Mouse (Mus musculus): ENCODE data around the gene 1600014C23Rik.

Gene 1600014C23Rik

DNA sequence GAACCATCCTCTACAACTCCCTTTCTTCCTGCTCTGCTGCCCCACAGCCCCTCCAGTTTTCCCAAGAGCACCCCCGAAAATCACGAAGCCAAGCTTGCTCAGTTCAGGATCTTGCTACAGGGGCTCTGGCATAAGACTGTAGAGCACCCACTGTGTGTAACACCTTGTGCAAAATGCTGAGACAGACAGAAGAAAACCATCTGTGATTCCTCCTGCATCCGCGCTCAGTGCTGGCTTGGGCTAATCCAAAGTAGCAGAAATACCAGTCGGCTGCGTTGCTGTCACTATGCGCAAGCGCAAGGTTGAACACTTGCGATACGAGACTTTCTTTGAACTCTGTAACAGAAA is 9.1 kb downstream of the 1600014C23Rik start:
- DNase-seq: no peak

DNA sequence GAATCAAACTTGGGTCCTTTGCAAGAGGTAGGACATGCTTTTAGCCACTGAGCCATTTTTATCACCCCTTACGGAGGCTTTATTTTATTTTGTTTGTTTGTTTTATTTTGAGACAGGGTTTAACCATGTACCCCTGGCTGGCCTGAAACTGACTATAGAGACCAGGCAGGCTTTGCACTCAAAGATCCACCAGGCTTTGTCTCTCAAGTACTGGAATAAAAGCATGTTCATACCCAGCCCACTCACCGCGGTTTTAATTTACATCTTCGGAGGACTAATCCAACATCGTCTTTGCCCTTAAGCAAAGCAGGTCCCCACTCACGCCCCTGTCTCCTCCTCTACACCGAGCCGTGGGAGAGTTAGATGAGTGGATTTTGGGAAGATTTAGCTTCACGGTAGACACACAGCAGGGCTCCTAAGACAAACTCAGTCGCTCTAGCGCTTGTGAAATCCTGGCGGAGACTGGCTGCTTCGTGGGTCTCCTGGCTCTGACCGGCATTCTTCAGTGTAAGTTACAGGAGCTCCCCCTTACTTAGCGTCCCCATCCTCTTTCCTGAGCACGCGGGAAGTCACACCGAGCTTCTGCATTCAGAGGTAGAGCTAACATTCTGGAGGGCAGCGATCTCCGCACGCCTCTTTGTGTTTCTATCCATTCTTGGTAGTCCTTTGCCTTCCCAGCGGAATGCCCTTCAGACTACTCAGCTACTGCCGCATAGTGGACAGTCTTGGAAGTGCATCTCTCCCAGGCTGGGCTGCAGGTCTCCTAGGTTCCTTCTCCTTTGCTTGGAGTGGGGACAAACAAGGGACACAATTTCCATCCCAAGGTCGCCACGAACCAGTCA is 9.7 kb downstream of the 1600014C23Rik start:
- peak; percentile 71 to 74 for DNase-seq

DNA sequence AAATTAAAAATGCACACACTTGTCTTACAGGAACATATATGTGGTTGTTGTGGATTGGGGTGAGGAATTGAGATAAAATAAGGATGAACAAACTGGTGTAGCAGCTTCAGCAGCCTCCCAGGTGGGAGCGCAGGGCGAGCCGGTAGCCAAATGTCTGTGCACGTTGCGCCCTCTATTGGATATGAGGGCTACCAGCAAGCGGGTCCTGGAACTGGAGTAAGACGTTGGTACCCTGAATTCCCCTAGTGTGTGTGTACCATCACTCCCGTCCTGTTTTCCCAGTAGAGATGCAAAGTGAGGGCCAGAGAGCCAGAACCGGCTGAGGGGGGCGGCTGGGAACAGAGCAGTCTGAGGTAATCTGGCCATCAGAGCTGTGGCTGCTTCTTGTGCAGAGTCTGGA is 15.3 kb downstream of the 1600014C23Rik start:
- DNase-seq: peak; percentile 75 to 77

DNA sequence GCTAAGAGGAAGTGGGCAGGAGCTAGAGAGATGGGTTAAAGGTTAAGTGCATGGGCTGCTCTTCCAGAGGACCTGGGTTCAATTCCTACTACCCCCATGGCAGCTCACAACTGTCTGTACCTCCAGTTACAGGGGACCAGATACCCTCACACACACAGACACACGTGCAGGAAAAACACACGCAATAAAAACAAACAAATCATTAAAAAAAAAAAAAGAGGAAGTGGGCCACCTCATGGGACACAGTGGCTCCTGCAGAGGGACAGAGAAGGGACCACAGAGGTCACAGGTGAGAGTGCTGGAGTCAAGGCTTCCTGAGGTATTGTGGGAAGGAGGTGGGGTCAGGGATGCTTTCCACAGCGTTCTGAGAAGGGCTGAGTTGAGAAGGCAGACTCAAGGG is 22.1 kb downstream of the 1600014C23Rik start:
- DNase-seq: peak; percentile 24 to 30

DNA sequence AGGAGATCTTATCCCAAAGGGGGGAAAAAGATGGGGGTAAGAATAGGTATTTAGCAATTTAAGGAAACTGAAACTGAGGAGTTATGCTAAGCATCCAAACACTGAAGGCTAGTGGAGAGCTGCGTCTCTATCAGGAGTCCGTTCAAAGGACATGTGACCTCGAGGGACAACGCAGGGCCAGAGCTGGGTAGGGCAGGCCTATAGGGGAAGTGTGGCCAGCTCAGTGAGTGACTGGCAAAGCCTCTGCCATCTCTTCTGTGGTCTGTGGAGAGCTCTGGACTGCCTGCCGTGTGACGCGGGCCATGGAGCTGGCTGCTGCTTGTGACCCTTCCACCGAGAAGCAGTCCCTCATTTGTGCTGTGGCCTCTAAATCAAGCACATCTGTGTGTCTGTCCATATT is 23.2 kb downstream of the 1600014C23Rik start:
- no peak for DNase-seq

DNA sequence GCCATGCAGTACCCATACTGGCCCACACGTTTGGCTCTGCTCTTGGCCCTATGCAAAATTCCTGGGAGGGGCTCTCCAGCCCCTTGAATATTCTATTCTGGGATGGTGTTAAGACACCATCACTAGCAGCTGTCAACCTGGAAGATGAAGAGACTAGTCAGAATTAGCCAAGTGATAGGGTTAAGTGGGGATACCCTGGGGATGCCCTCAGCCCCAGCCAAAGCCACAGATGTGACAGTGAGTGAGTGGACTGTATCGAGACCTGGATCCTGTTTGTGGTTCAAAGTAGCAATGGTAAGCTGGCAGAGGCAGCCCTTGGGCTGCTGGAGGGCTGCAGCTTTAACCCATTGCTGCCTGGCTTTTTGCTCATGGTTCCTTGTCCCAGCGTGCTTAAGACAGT is 23.8 kb downstream of the 1600014C23Rik start:
- no peak for DNase-seq

DNA sequence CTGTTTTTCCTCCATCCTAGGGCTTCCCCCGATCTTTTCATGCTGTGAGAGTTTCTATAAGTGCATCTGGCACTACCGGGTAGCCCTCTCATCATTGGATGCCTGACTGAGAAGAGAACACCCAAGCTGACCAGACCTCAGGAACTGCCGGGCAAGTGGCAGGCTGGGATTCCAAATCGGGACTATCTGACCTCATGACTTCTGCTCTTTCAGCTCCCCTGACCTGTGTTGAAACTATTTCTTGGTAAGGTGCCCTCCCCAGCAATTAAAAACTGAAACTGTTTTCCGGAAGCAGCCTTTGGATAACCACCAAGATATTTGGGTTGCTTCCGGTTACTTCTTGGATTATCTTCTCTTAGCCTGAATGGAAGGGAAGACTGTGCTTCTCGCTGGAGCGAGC is 25.5 kb downstream of the 1600014C23Rik start:
- no peak for DNase-seq

DNA sequence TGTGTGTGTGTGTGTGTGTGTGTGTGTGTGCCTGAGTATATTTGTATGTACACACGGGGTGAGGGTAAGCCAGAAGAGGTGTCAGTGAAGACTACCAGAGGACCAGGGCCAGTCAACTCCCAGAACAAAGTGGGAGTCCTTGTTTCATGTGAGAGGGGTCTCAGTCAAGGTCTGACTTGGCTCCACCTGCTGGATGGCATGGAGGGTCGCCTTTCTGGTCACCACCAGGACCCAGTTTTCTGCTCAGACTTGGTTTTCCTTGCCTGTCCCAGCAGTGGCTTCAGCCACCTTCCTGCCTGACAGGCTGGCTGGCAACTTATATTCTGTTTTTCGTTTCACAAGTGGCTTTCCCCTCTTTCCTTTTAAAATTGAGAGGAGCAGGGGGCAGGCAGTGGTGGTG is 26.3 kb downstream of the 1600014C23Rik start:
- DNase-seq: no peak

DNA sequence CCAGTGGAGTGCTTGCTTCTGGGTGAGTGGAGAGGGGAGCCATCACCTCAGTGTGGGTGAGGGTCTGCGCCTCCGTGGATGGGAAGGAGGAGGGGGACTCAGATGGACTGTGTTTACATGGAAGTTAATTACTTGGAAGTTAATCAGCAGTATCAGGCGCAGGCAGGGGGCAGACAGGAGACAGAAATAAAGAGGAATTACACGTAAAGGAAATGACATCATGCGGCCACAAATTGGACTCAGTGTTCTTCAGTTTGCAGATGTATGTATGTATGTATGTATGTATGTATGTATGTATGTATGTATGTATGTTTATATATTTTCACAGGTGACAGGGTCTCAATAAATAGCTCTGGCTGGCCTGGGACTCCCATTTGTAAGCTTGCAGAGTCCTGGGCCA is 26.8 kb downstream of the 1600014C23Rik start:
- no peak for DNase-seq

DNA sequence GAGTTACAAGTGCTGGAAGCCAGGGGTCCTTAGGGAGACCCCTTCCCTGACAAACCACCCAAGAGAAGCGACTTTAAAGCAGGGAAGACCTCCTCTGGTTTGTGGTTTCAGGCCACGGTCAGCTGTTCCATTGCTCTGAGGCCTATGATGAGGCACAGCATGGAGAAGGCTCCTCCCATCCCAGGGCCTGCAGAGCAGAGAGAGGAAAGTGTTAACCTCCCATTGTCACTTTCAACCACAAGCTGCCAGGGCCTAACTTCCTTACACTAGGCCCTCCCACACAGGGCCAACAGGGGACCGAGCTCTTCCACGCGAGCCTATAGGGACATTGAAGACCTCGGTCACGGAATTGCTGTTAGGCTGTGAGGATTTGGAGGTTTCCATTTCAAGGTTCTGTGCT is 30.5 kb downstream of the 1600014C23Rik start:
- DNase-seq: no peak

DNA sequence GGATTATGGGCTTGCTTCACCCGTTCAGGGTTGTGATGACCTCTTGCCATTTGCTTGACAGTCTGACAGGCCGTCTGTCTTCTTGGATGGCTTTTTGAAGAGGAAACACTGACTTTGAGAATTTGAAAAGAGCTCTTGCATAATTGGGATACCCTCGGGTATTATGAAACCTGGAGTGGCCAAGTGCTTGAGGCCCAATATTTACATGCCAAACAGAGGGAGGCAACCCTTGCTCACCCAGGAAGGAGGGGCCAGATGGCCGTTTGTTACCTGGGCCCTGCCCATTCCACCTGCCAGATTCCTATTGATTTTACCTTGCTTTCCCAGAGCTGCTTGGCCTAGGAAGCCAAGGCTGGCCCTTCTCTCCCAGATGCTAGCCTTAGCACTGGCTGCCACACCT is 31.4 kb downstream of the 1600014C23Rik start:
- no peak for DNase-seq

DNA sequence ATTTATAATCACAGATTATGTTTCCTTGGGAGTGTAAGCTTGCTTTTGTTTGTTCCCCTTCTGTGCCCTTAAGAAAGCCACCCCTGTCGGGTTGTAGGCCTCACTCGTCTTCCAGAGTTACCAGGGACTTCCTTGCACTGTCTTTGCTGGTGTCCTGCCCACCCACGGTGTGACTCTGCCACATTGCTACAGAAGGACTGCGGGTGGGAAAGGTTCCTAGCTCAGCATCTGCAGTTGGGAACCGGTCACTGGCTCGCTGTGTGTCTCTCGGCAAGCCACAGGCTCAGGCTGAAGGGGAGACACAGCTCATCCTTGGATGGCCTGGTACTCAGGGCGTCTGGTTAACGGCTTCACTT is 32.4 kb downstream of the 1600014C23Rik start:
- no peak for DNase-seq

DNA sequence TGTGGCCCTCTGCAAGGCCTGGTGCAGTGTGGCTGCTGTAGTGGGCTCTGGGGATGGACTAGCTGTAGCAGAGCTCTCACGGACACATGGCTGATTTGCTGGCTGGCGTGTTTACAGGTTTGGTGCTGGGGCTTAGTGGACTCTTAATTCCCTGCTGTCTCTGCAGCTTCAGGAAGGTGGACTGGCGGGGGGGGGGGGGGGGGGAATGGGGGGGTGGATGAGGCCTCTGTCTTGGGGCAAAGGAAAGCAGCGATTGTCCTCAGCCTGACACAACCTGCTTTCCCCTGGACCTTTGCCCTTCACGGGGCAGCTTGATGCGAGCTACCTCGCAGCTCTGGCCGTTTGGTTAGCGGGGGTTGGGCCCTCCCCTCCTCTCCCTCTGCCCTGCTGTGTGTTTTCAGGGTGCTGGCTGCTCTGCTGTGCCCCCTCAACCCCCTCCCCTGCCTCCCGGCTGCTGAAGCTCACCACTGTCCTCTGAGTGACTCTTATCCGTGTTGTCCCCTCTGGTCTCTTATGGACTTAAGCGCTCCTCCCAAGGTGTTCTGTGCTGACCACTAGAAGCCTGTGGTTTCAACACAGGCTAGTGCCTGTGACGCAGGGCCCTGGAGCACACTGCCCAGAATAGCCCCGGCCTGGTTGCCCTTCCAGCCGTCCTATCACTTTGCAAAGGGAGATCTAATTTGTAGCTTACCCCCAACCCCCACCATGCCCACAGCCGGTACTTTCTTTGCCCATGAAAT is 33.0 kb downstream of the 1600014C23Rik start:
- DNase-seq: no peak

DNA sequence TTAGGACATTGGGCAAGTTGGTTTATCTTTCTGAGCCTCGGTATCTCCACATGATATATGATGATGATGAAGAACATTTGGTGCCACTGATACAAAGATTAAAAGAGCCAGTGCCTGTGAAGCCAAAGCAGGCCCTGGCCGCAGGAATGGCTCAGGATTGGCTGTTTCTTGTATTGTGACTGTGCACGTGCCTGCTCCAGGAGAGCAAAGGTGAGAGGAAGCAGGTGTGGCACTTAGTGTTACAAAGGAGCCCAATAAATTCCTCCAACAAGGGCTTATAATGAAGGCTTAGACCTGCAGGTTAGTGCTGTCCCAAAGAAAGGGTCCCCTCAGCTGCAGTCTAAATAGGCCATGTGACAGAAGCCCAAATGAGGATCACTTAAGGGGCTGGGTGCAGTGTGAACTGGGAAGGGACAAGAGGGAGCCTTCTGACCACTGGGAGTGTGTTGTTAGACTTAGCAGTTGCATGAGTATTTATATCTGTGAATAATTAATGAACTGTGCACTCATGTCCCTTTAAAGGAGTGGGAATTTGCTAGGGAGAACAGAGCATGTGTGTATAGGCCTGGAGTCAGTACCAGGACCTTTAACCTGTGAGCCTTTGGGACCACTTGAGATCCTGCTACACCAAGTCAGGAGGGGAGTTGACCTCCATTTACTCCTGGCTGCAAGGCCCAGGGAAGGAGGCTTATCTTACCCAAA is 34.5 kb downstream of the 1600014C23Rik start:
- no peak for DNase-seq

DNA sequence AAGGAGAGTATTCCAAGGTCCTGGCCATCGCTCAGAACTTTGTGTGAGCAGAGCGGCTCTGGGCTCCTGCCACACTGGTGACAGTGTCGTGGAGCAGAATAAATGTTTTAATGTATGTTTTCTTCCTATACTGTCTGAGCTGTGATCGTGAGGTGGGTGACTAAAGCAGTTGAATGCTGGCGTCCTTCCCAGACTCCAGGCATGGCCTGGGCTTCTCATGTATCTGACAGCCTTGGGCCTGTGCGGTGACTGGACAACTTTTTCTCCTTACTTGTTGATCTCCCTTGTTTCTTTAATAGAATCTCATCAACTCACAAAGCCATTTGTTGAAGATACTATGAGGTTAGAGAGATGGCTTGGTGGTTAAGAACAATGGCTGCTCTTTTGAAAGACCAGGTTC is 35.3 kb downstream of the 1600014C23Rik start:
- no peak for DNase-seq

DNA sequence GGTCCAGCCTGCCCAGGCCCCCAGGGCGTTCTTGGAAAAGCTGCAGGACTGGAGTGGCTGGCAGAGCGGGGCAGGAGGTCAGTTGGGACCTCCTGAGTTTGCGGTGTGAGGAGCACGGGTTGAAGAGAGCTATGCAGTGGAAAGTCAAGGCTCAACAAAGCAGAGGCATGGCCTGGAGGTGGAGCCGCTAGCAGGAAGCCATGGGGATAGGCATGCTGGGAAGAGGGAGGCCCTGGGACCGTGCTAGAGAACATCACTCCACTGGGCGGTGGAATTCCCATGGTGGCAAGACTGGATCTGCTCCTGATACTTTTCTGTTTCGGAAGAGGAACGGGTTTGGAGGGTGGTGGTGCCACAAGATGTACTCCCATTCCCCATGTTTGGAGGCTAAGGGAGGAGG is 36.7 kb downstream of the 1600014C23Rik start:
- no peak for DNase-seq

DNA sequence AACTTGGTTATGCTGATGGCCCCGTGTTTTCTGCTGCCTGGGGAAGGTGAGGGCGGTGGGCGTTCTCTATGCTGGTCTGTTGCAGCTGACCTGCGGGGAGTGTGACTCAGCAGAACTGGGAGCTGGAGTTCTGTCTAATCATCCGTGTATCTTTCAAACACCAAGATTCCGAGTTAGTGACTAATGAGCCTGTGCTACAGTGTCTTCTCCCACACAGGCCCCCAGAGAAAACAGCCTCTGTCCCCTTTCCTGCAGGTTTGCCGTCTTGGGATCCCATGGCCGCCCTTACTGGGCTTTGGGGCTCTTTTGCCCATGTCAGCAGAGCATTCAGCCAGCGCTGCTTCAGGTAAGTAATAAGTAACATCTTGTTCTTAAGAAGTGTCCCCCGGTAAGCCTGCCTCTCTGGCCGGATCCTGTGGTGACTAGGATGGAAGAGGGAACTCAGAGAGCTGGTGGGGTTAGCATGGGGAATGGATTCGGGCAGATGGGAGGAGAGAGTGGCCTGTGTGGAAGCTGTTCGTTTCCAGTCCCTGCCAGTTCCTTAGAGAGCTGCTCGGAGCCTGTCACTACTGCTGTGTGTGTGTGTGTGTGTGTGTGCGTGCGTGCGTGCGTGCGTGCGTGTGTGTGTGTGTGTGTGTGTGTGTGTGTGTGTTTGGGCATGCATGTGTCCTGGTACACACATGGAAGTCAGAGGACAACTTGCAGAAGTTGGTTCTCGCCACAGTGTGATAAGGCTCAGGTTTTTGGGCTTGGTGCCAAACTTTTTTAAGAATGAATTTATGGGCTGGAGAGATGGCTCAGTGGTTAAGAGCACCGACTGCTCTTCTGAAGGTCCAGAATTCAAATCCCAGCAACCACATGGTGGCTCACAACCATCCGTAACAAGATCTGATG is 38.2 kb downstream of the 1600014C23Rik start:
- no peak for DNase-seq

DNA sequence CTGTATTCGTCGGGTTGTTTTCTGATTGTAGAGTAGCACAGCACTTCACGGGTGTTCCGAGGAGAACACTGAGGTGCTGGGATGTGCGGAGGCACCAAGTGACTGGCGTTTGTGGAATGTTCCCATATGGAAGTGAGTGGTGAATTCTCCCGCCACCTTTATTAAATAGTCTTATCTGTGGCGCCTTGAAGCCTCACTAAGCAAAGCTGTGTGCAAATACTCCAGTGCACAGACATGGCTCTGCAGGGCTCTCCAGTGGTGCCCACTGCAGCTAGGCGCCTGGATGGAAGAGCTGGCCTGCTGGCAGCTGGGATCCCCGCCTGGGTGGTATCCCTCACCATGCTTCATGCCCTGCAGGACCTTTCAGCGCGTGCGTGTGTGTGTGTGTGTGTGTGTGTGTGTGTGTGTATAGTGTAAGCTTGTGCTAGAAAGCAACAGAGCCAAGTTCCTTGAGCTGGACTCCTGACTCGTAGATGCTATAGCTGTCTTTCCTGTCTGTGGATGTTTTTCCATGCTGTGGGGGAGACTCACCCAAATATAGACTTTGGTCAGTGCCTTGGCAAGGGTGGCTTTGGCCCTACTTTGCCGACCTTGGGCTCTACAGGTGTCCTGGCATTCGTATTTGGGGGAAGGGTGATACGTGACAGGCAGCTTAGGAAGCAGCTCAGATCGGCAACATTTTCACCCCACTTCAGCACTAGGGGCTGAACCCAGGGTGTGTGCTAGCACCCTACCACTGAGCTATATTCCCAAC is 39.7 kb downstream of the 1600014C23Rik start:
- no peak for DNase-seq

DNA sequence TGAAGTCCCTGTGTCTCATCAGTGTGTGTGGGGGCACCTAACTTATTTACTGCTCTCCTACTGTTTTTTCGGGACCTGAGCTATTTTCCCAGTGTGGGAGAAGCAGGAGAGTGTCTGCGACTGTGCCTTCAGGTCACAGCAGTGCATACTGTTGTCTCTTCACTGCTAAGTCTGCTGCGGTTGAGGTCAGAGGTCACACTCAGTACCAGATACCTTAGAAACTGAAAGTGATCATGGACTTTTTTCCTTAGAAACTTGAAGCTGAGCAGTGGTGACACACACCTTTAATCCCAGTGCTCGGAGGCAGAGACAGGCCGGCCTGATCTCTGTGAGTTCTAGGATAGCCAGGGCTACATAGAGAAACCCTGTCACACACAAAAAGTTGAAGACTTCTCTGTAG is 41.5 kb downstream of the 1600014C23Rik start:
- no peak for DNase-seq

DNA sequence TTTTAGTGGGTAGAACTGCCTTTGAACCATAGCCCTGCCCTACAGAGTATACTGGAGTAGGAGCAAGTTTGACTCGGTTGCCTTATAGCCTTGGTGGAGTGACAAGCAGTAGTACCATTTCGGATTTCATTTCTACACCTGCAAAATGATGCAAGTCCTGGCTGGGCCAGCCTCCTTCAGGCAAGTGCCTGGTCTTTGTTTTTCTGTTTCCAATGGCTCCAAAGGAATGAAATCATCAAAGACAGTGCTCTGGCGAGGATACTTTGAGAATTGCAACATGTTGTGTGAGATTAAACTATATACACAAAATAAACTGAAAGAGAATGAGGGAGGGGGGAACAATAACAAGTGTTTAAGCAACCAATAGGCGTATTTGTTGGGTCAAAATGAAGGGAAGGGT is 43.6 kb downstream of the 1600014C23Rik start:
- no peak for DNase-seq

DNA sequence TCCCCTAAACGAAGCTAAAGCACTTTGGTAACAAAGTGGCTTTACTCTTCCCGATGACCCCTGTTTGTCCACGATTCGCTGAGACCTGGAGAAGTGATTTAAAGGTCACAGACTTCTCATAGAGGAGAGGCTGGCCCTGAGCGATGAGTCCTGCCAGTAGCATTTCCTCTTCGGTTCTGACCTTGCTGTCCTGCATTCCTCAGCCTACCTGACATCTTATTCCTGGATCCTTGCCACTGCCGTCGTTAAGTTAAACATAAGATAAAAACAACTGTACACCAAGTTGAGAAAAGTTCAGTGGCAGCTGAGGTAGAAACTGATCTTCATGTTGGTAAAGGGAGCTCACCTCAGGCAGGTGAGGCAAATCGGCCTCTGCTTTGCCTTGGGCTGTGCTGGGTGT is 44.5 kb downstream of the 1600014C23Rik start:
- DNase-seq: no peak

DNA sequence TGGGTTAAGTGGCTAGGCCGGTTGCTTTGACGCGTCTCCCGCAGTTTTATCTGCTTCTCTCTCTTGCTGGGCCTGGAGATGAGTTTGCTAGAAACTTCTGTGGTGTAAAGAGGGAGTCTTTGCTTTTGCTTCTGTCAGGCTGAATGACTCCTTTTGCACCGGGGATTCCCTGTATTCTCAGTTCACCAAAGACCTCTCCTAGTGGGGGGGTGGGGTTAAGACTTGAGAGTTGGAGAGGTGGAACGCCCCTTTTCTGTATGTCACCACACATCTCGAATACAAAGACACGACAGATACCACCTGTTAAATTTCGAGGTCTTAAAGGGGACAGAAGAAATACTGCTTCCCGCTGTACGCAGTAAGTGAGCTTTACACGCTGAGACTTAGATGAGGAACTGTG is 46.9 kb downstream of the 1600014C23Rik start, which contains the start of gene Tmem63b:
TSS of gene Tmem63b (minus strand) at position 190 of the 400 bp plus-strand sequence.
- DNase-seq: peak in 1 of 2 experiments; percentile 36
